Mouse (Mus musculus) testis, postnatal 14 days (tissue): ENCODE results near the gene Gm49711.
A peak's percentile ranks its signal among the peaks of the same experiment; 100 is the strongest.
"Not testable (repeated sequence)": the region's sequence is repeated elsewhere in the genome, so short reads cannot be mapped to it uniquely, and the experiment has no call there.

ENCODE experiments used
- DNase-seq: peaks from one replicate; pipeline ENCODE4 v3.0.0; 2021; ENCODE audit warnings: low spot score

The Gm49711 gene

GRCm38 (mm10) chr16:92183477-92183876 lies 125.4 kb downstream of the Gm49711 start:
- DNase-seq = no peak

- DNase-seq = no peak
Measured at GRCm38 (mm10) chr16:92190603-92191002, 132.5 kb downstream of the Gm49711 start.

- DNase-seq = no peak
Measured at GRCm38 (mm10) chr16:92195094-92195493, 137.0 kb downstream of the Gm49711 start.

- no peak for DNase-seq
Measured at GRCm38 (mm10) chr16:92196741-92197331, 138.7 kb downstream of the Gm49711 start.

GRCm38 (mm10) chr16:92200615-92201014 lies 142.5 kb downstream of the Gm49711 start:
- peak; percentile 16 for DNase-seq

GRCm38 (mm10) chr16:92203599-92203998 lies 145.5 kb downstream of the Gm49711 start:
- no peak for DNase-seq

GRCm38 (mm10) chr16:92209291-92209781 lies 151.2 kb downstream of the Gm49711 start:
- DNase-seq = no peak

- DNase-seq = not testable (repeated sequence)
Measured at GRCm38 (mm10) chr16:92210316-92210715, 152.2 kb downstream of the Gm49711 start.

GRCm38 (mm10) chr16:92213911-92214310 lies 155.8 kb downstream of the Gm49711 start:
- DNase-seq = not testable (repeated sequence)

GRCm38 (mm10) chr16:92215599-92216390 lies 157.7 kb downstream of the Gm49711 start:
- no peak for DNase-seq

- DNase-seq = no peak
Measured at GRCm38 (mm10) chr16:92220754-92221153, 162.6 kb downstream of the Gm49711 start.

- no peak for DNase-seq
Measured at GRCm38 (mm10) chr16:92228332-92228919, 170.3 kb downstream of the Gm49711 start.

- DNase-seq = no peak
Measured at GRCm38 (mm10) chr16:92230476-92230931, 172.4 kb downstream of the Gm49711 start.

- no peak for DNase-seq
Measured at GRCm38 (mm10) chr16:92234530-92234929, 176.4 kb downstream of the Gm49711 start.

GRCm38 (mm10) chr16:92235222-92235621 lies 177.1 kb downstream of the Gm49711 start:
- no peak for DNase-seq
